Mouse (Mus musculus) ZHBTc4 (cell line): ENCODE measurements around the gene Tubb4b.

ENCODE experiments used
- DNase-seq: peaks from one replicate; pipeline ENCODE4 v3.0.0-alpha.2; 2011; ENCODE audit warnings: low read depth, low spot score

The Tubb4b gene

GRCm38 (mm10) chr2:25194006-25194405 is 30.5 kb downstream of the Tubb4b start:
- DNase-seq: no peak

DNA sequence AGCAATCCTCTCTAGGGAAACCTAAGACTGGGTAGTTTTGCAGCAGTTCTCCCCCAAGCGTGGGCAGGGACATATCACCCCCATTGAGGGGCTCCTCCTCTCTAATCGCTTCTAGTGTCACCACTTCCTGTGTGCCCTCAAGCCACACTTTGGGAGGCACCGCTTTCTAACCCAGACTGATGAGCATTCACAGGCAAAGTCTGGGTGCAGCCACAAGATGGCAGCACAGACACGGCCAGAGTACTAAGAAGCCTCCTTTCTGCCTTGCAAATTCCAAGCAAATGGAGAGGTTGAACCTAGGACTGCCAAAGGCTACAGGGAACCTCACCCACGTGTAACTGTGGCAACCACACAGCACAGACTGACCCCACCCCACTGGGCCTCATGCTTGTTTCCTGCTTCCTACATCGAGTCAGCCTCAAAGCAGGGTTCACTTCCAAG is 31.2 kb downstream of the Tubb4b start:
- peak; percentile 97 for DNase-seq

- DNase-seq: no peak
Measured at GRCm38 (mm10) chr2:25187841-25188240, 36.7 kb downstream of the Tubb4b start.

- DNase-seq: no peak
Measured at GRCm38 (mm10) chr2:25186575-25186930, 37.9 kb downstream of the Tubb4b start.

GRCm38 (mm10) chr2:25185625-25186574 is 38.6 kb downstream of the Tubb4b start:
- DNase-seq: peak; percentile 88

- DNase-seq: no peak
Measured at GRCm38 (mm10) chr2:25184496-25184895, 40.0 kb downstream of the Tubb4b start.

DNA sequence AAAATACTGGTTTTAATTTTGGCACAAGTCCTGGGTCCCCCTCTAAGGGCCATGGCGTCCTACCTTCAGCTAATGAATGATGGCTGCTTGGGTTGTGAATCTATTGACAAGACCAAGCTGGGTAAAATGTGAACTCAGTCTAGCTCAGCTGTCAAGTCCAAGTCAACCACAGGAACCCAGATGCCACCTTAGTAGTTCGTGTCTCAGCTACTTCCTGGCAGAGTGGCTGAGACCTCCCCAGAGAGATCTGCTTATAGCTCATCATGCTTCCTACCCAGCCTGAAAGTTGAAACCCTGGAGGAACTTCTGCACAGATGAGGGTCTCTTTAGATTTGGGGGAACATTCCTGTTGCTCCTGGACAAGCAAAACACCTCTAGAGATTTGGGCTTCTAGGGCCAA is 41.2 kb downstream of the Tubb4b start:
- DNase-seq: no peak

GRCm38 (mm10) chr2:25182664-25183063 is 41.8 kb downstream of the Tubb4b start:
- no peak for DNase-seq

- peak; percentile 51 for DNase-seq
Measured at GRCm38 (mm10) chr2:25181891-25182397, 42.6 kb downstream of the Tubb4b start.

DNA sequence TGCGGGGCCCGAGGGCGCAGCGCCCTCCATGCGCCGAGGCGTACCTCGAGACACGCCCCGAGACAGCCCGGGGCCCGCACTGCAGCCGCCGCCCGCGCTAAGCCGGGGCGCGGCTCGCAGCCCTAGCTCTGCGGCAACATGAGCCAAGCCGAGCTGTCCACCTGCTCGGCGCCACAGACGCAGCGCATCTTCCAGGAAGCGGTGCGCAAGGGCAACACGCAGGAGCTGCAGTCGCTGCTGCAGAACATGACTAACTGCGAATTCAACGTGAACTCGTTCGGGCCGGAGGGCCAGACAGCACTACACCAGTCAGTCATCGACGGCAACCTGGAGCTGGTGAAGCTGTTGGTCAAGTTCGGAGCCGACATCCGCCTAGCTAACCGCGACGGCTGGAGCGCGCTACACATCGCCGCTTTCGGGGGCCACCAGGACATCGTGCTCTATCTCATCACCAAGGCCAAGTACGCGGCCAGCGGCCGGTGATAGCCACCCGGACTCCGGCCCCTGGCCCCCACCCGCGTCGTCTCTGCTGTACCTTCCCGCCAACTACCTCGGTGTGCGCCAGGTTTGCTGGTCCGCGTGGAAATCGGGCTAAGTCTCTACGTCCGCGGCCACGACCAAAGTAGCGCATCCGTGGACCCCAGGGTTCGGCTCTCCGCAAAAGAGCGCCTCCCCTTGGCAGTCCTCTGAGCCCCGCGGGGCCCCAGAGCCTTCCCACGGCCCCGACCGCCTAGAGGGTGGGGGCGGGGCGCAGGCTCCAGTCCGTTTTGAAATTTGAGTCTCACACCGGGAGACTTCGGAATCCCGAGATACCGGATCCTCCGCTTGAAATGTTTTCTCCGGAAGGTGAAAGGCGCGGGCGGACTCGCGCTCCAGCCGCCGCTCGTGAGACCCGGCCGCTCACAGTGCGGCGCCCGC is 43.3 kb downstream of the Tubb4b start:
- DNase-seq: peak; percentile 86

GRCm38 (mm10) chr2:25180478-25180903 is 44.0 kb downstream of the Tubb4b start, which contains the start of gene Nrarp:
Gene Nrarp (plus strand): TSS chr2:25180758.
- DNase-seq: peak; percentile 97

GRCm38 (mm10) chr2:25179566-25180217 is 44.8 kb downstream of the Tubb4b start:
- no peak for DNase-seq

GRCm38 (mm10) chr2:25178285-25178972 is 46.1 kb downstream of the Tubb4b start:
- DNase-seq: no peak

- no peak for DNase-seq
Measured at GRCm38 (mm10) chr2:25177685-25178084, 46.8 kb downstream of the Tubb4b start.

DNA sequence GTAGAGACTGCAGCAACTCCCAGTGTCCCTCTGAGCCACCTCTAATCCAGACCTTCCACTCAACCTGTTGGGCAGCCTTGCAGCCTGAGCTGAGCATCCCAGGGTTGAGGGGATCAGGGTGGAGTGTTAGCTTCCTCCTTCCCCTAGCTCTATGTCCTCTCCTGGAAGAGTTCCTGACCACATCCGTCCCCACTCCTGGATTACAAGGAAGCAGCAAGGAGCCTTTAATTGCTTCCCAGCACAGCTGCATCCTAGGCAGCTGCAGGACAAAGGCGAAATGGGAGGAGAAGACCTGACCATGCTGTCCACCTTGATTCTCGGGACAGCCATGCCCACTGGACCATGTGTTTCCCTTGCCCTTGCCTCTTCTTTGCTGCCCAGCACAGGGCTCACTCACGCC is 47.4 kb downstream of the Tubb4b start:
- DNase-seq: no peak

DNA sequence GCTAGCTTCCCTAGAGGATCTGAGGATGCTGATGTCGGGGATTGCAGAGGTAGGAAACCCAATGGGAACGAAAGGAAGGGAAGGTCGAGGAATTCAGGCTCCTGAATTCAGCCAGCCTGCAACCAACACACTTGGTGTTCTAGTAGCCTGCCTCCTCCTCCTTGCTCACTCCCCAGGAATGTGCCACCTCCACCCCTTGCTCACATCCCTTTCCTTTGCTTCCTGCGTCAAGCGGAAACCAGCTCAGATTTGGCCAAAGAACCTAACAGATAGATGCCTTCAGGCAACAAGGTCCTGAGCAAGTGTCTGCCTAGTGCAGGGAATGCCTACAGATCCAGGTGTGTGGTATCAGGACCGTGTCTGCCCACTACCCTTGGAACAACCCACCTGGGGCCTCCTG is 47.9 kb downstream of the Tubb4b start:
- DNase-seq: no peak

- no peak for DNase-seq
Measured at GRCm38 (mm10) chr2:25175690-25176078, 48.8 kb downstream of the Tubb4b start.

GRCm38 (mm10) chr2:25174866-25175689 is 49.4 kb downstream of the Tubb4b start:
- no peak for DNase-seq

- no peak for DNase-seq
Measured at GRCm38 (mm10) chr2:25173821-25174220, 50.7 kb downstream of the Tubb4b start.

GRCm38 (mm10) chr2:25172629-25173028 is 51.9 kb downstream of the Tubb4b start:
- no peak for DNase-seq
